Mouse (Mus musculus) spleen, postnatal 4 days (tissue): Measurements from ENCODE around the gene Slc8b1.

Experiments used
- DNase-seq, 2 experiments: peaks; one replicate each; pipeline ENCODE4 v3.0.0; 2022; ENCODE audit warnings: low spot score in 2 of 2

The Slc8b1 gene

DNA sequence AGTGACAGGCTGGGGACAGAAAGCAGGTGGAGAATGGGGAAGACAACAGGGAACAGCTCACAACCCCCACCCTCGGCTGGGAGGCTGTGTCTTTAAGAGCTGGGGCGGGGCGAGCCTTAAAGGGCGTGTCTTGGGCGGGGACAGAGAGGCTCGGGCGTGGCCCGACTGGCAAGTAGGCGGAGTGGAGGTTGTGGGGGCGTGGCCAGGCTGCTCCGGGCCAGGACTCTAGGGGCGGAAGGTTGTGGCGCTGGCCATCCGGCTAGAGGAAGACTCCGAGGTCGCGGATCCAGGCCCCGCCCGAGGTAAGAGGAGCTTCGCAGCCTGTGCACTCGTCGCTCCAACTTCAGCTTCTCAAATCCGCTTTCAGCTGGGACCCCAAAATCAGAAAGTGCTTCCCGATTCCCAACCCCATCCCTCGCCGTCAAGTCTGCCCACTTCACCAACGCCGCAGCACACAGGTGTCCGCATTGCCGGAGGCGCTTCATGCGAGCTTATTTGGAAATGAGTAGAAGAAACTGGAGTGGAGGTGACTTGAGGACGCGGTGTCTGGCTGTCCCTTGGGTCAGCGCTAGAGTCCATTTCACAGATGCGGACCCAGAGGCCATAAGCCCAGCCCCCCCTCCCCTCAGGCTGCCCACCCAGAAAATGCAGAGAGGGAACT, at the start of gene Slc8b1:
TSS of gene Slc8b1 (plus strand) at position 187 of the 661 bp plus-strand sequence.
- DNase-seq = peak; percentile 97 to 98

DNA sequence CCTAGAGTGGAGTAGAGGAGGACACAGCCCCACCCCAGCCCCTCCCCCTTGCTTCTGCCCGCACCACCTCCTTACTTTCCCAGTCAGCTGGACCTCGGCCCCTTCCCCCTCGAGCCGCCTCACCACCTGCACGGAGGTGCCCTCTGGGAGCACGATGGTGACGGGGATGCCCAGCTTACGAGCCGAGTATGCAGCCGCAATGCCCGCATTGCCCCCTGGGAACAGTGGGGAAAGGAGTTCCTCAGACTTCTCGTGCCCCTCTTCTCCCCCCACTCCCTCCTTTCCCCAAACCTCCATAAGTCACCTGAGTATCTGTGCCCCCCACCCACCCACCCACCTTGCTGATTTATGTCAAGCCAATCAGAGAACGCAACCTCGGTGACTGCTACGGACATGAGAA, 49.1 kb upstream of the Slc8b1 start:
- peak in 1 of 2 experiments; percentile 60 for DNase-seq

DNA sequence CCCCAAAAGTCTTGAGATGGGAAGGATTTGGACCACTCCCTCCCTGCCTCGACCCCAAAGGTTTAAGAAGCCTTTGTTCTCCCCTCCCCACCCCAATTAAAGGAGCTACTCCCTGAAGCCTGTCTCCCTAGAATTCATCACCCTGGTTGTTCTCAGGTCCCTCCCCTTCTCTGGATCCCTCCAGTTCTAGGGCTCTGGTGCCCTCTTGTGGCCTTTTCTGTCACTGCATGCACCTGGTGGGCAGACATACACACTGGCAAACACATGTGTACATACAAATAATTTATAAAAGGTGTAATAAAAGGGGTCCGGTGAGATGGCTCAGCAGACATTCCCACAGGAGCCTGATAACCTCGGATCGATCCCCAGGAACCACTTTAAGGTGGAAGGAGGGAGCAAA, 46.6 kb upstream of the Slc8b1 start:
- DNase-seq = peak in 1 of 2 experiments; percentile 52

DNA sequence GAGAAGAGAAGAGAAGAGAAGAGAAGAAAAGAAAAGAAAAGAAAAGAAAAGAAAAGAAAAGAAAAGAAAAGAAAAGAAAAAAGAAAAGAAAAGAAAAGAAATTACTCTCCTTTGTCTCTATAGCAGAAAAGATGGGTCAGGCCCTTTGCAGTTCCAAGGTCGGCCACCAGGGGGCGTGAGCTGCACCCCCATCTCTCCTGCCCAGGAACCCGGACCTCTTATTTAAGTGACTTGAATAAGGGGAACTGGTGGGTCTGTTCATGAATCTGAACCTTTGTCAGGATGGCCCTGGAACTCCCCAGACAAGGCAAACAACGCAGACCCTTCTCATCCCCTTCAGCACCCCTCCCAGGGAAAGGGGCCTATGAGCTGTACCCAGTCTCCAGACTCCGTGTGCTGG, 45.9 kb upstream of the Slc8b1 start:
- DNase-seq = peak; percentile 75 to 89

DNA sequence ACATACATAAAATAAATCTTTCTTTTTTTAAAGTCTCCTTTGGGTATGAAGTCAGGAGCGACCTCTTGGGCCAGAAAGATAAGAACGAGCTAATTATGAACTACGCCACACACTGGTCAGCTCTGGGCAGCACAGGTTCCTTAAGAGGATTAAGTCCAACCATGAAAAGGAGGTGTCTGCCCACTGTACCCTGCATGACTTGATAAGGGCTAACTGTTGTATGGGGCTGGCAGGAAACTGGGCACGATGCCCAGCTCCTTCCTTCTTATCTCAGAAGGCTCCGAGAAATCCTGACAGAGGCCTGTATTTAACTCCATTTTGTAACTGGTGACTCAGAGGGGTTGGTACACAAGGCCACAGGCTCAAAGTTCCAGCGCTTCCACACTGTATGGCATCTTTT, 45.1 kb upstream of the Slc8b1 start:
- peak; percentile 79 to 82 for DNase-seq

DNA sequence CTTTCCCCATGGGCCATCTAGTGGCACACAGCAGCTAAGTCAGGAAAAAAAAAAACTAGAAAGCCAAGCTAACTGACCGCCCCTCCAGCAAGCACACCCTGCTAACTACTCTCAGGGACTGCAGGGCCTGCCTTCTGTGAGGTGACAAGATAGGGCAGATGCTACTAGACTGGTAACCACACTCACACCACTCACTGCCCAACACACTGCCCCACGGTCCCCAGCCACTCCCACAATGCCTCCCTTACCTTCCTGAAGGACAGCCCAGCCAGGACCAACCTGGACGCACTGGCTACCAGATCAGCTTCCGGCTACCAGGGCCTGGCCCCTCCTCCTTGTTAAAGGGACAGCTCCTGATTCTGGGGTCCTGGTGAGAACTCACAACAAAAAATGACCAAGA, 43.9 kb upstream of the Slc8b1 start:
- no peak for DNase-seq

DNA sequence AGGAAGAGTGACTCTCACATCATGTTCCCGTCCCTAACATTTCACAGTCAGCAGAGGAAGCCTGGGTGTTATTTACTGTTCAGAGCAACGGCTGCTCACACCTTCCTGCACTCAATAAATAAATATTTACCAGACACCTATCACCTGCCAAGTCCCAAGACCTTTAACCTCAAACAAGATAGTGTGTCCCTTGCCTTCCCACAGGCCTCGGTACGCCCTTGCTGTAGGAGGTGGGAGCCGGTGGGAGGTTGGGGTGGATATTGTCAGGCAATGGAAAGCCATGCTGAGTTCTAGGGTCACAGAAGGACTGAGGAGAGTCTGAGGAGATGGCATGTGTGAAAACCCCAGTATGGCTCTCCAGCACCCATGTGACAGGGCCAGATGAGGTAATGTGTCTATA, 42.6 kb upstream of the Slc8b1 start:
- DNase-seq = no peak

DNA sequence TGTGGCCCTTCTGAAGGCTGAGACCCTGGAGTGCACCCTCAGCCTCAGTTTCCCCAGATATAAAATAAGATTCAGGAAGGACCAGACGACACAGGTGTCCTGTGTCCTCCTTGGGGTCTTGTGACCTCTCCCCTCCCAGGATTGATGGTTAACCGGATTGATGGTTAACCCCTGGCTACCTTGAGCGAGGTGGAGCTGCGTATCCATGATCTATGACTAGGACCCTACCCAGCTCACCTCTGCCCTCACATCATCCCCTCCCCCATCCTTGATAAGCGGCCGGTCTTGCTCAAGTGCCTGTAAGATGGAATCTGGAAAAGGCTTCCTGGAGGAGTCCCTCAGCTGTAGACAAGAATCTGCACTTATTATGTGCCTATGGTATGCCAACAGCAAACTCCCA, 42.1 kb upstream of the Slc8b1 start:
- no peak for DNase-seq

DNA sequence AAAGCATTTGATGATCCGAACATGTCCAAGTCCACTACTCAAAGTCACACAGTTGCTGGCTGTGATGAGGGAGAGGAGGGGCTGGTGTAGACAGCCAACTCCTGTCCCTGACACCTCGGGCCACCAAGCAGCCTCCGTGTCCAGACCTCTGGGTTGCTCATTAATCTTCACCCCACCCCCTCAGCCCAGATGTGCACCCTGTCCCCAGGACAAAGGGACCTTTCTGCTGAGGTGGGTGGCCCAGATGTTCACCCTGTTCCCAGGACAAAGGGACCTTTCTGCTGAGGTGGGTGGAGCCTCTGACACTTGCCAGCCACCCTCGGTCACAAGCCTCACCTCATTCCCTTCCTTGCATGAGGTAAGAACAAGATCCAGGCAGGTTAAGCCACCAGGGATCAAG, 39.4 kb upstream of the Slc8b1 start:
- no peak for DNase-seq

DNA sequence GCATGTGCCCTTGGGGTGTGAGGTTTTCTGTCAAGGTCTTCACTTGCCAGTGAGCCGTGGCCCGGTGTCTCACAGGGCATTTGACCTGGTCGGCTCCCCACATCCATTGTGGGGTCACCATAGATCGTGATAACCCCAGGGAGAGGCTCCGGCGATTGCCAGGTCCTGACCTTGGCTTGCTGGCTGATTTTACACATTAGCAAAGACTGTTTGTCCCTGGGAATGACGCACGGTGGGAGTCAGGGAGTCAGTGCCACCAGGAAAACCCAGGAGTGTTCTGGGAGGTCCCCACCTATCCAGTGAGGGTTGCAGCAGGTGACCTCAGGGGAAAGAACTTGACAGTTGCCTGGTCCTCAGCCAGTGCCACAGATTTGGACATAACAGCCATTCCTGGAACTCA, 38.2 kb upstream of the Slc8b1 start, which contains the start of gene Sdsl:
TSS of gene Sdsl (minus strand) at position 41 of the 400 bp plus-strand sequence.
- DNase-seq = no peak

DNA sequence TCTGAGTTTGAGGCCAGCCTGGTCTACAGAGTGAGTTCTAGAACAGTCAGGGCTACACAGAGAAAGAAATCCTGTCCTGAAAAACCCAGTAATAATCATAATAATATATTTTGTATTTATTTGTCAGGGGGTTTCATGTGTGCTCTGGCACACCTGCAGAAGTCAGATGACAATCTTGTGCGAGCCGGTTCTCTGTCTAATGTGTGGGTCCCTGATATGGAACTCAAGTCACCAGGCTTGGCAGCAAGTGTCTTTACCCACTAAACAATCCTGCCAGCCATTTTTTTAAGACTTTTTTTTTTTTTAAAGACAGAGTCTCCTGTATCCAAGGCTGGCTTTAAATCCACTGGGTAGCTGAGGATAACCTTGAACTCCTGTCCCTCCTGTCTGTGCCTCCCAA, 37.6 kb upstream of the Slc8b1 start:
- no peak for DNase-seq

DNA sequence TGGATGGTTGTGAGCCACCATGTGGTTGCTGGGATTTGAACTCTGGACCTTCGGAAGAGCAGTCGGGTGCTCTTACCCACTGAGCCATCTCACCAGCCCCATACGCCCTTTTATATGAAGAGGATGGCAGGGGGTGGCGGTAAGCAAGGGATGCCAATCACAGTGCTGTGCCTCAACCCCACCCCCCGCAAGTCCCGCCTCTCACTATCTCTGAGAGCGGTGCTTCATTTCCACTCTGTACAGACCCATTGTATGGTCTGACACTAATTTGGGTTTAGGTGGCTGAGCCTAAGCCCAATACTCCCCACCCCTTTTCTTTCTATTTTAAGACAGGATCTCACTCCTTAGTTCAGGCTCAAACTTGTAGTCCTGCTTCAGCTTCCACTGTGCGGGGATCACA, 35.1 kb upstream of the Slc8b1 start:
- no peak for DNase-seq

DNA sequence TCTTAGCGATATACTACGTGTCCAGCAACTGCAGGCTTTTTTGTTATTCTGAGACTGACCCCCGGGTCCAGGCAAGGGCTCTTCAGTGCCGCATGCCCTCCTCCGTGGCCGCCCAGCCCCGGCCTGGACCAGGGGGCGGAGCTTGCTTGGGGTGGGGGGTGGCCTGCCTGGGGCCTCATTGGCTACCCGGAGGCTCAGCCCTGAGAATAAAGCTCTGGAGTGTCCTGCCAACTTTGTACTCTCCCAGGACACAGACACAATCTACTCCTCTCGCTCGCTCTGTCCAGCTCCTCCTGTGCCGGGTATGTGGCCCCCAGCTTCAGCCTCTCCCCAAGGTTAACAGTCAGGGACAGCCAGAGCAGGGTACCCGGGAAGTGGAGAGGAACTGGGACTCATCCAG, 34.7 kb upstream of the Slc8b1 start, which contains the start of gene Sds:
TSS of gene Sds (plus strand) at position 231 of the 400 bp plus-strand sequence.
- no peak for DNase-seq

DNA sequence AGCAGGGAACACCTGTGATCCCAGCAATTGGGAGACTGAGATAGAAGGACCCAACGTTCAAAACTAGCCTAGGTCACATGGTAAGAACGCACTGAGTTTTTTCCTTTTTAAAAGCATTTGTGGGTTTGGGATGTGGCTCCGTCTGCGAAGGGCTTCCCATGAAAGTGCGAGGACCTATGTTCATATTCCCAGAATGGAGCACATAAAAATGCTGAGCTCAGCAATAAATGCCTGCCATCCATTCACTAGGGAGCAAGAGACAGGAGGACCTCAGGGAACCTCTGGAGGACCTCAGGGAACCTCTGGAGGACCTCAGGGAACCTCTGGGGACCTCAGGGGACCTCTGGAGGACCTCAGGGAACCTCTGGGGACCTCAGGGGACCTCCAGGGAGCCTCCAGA, 33.0 kb upstream of the Slc8b1 start:
- no peak for DNase-seq

DNA sequence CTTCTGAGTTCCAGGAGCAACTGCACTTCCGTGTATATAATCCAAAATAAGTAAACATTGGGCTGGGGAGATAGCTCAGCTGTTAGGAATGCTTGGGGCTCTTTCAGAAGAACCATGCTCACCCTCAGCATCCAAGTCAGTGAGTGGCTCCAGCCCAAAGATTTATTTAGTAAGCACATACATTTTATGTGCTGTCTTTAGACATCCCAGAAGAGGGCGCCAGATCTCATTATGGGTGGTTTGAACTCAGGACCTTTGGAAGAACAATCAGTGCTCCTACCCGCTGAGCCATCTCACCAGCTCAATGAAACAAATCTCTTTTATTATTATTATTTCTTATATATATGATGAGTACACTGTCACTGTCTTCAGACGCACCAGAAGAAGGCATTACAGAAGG, 31.4 kb upstream of the Slc8b1 start:
- no peak for DNase-seq

DNA sequence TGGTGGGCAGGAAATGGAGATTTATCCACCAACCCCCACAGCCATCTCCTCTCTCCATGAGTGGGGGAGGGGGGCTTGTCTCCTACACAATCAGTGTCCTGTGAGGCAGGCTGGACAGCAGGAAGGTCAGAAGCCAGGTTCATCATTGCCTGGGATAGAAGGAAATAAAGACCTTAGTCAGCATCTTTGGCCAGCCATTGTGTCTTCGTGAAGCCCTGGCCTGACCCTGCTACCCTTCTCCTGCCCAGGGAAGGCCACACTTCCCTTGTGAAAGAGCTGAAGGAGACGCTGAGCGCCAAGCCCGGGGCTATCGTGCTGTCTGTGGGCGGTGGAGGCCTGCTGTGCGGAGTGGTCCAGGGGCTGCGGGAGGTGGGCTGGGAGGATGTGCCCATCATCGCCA, 29.8 kb upstream of the Slc8b1 start:
- no peak for DNase-seq

DNA sequence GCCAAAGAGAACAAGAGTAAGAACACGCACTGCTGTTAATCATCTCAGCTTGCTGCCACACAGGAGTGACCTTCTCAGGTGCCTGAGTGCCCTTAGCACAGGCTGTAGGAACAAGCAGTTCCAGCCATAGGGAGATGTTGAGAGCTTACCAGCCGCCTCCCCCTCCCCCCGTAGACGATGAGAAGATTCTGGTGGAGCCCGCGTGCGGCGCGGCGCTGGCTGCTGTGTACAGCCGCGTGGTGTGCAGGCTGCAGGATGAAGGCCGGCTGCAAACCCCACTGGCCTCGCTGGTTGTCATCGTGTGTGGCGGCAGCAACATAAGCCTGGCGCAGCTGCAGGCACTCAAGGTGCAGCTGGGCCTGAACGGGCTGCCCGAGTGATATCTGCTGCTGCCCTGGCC, 27.6 kb upstream of the Slc8b1 start:
- no peak for DNase-seq

DNA sequence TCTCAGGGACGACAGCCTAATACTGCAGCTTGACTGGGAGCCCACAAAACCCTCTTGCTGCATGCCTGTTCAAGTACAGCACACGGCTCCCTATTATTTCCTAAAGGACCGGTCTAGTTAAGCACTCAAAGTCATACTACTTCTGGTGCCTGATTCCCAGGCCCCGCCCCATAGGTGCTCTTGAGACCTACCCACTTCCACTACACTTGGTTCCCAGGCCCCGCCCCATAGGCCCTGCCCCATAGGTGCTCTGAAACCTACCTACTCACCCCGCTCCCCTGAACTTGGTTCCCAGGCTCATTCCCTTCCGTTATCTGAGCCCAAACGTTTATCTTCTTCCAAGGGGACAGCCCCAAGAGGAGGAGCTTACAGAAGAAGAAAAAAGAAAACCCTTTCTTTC, 23.1 kb upstream of the Slc8b1 start:
- no peak for DNase-seq

DNA sequence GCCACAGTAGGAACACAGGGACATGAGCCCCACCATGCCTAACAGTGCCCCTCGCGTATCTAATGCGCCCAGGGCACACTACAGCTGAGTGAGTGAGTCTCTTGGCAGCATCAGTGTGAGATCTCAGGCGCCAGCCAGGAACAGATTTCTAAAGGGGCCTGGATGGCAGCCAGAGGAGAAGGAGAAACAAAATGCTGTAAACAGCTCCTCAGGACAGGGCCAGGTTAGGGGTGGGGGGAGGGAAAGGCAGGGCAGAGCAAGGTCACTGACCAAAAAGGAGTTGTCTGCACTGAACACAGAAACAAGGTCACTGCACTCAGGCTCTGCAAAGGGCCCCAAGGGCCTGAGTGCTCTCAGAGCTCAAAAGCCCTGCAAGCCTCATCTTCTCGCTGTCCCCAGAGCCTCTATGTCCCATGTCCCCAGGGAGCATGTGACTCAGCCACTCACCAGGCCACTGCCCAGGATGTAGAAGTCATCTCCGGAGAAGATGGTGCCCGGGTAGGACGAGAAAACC, 20.2 kb upstream of the Slc8b1 start:
- DNase-seq = no peak

DNA sequence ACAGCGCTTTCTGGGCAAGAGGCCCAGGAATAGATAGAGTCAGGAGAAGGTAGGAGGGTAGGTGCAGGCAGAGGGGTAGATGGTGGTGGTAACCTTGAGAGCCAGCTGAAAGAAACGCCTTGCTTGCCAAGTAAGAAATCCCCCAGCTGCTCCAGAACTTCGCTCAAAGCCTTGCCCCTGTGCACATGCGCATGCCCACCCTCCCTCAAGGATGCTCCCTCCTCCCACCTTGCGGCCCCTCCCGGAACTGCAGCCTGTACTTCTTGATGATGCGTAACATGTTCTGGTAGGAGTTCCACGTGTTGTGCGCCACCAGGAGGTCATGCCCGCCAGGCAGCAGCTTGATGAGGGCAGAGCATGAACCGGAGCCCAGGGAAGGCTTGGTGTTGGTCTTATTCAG, 18.5 kb upstream of the Slc8b1 start:
- DNase-seq = no peak

DNA sequence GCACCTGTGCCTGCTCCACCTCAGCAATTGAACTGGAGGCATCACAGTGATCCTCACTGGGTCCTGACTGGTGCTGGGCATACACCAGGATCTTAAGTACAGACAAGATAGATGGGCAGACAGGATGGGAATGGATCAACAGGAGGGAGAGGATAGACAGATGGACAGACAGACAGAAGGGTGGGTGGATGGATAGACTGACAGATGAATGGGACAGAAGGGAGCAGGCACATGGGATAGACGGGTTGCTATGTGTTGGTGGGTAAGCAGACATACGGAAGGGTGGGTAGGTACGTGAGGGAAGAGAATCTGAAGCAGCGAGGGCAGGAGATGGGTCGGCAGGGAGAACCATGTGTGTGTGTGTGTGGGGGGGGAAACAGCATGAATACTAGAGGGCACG, 17.5 kb upstream of the Slc8b1 start:
- no peak for DNase-seq

DNA sequence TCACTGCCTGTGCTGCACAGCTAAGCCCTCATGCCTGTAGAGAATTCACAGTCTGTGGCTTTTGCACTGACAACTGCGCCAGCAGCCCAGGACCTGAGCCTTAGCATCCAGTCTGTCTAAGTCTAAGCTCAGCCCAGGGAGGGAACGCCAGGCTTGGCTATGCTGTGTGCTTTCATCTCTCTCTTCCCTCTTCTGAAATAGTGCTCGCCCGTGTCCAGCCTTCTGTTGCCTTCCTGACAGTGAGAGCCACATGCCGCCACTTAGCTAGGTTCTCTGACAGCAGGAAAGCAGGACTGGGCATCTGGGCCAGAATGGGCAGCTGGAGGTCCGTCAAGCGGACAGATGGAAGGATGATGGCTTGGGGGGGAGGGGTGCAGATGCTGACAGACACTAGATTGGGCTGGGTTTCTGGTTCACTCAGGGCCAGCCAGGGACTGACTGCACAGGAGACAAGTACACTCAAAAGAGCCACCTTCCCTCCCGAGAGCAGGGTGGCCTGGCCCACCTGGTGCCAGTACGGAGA, 17.0 kb upstream of the Slc8b1 start:
- DNase-seq = no peak

DNA sequence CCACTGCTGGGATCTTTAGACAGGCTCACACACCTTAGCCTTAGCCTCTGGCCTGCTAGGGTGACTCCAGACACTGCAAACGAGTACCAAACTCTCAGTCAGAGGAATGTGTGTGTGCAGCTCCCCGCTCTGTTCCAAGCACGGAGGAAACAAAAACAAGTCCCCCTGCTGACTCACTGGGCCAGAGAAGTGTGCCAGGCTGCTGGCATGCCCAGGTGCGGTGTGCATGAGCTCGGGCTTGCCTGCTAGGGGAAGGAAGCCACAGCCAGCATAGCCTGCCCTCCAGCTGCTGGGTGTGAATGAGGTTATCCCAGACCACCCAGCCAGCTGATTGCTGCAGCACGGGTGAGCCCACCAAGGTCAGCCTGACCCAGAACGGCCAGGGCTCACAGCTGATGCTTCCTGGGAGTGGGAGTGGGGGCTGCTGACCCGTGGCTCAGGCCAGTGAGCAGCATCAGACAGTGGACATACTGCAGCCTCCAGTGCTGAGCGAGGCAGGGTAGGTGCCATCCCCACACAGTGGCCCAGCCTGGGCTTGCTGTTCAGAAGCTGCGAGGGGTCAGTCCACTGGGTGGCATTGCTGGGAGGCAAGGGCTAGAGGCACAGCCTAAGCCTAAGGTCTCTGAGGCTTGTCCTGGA, 15.8 kb upstream of the Slc8b1 start:
- DNase-seq = no peak
